ENCODE assay signal across 9 mouse cellular contexts in the genomic region with DNA sequence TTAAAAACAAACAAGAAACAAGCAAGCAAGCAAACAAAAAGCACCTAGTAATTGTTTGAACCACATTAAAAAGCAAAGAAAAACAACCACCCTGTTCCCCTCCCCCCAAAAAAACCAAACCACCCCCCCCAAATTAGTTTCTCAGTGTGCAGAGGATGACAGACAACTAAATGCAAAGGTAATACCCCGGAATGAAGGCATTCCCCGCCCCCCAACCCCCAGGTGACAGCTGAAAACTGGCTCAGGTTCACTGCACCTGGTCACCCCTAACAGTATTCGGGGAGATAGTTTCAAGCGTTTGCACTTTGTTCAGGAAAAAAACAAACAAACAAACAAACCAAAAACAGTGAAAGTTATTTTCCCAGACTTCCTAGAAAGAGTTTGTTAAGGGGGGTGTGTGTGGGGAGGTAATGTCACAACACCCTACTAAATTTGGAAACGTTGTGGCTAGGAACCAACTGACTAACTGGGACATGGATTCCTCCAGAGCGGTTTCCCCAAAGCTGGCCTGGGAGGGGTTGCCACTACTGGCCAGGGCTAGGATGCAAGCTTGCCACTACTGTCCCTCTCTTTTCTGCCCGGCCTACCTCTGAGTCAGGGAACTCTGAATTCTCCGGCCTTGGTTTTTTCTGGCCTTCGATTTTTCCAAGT. TPM values are rescaled to one million over a fixed set of nuclear protein-coding genes. Genes with fewer than 3 reads are reported as not detected.
DNase-seq lines count a peak whose midpoint lies in the region; ATAC-seq and TF ChIP-seq lines count a peak whose summit lies in the region.
"Had no signal": no experiment of that assay in that cellular context is flagged by ENCODE, and none has a peak within 500 bp of the region (broad histone marks: within the 10 kb centered on the region; RNA-seq: fewer than 3 reads in every experiment).

No protein-coding gene starts in this region.

- no peak for TF ChIP-seq EP300 in liver, embryonic 14.5 days (IDR thresholded peaks at IDR 0.05; ENCODE audit: low read depth)

- no peak for TF ChIP-seq POLR2A in kidney, adult 2 months (IDR thresholded peaks at IDR 0.05; ENCODE audit: low read depth, low read length)

- H3K4me2 ChIP-seq in embryonic facial prominence, embryonic 13.5 days, result peak overlapping the region; percentile 53
- peak overlapping the region; percentile 59 for H3K4me2 ChIP-seq in heart, embryonic 15.5 days
- H3K4me2 ChIP-seq in liver, embryonic 14.5 days (ENCODE audit: low read depth), result peak overlapping the region; percentile 44
- H3K4me2 ChIP-seq in neural tube, embryonic 14.5 days (ENCODE audit: low read depth, low read length), result peak overlapping the region; percentile 42; the same call in 1 of the 2 replicates

- H3K9ac ChIP-seq in embryonic facial prominence, embryonic 13.5 days, result 0 out of 2 replicates have a peak overlapping the region, but pooled peaks have one; percentile 61
- H3K9ac ChIP-seq in heart, embryonic 15.5 days, result no peak overlapping the region
- H3K9ac ChIP-seq in liver, embryonic 14.5 days (replicated peaks), result no peak overlapping the region
- no peak overlapping the region for H3K9ac ChIP-seq in neural tube, embryonic 14.5 days (replicated peaks; ENCODE audit: low read depth, low read length)

- no peak overlapping the region for H3K27ac ChIP-seq in kidney, adult 2 months (ENCODE audit: insufficient read depth, low read depth, low read length)
- peak overlapping the region; percentile 97 for H3K27ac ChIP-seq in embryonic facial prominence, embryonic 13.5 days
- peak overlapping the region; percentile 87 for H3K27ac ChIP-seq in heart, embryonic 15.5 days
- no peak overlapping the region for H3K27ac ChIP-seq in liver, embryonic 14.5 days
- H3K27ac ChIP-seq in neural tube, embryonic 14.5 days (ENCODE audit: low read depth, low read length), result peak overlapping the region; percentile 22; the same call in 1 of the 2 replicates

- peak; percentile 37 for DNase-seq in kidney, adult 2 months
- no peak for DNase-seq in kidney, postnatal 25 days
- DNase-seq in liver, embryonic 14.5 days (ENCODE audit: low read depth in 3 of 3, low spot score in 3 of 3), result no peak
- DNase-seq in left cerebral cortex, adult 11 months (ENCODE audit: low spot score), result no peak
- DNase-seq in left cerebral cortex, adult 18-20 months (ENCODE audit: low spot score in 2 of 2), result no peak

- no peaks in the 10 kb centered on the region for H3K4me1 ChIP-seq in kidney, adult 2 months (ENCODE audit: control insufficient read depth, insufficient read depth, low read length)
- peaks cover 75% of the 10 kb centered on the region for H3K4me1 ChIP-seq in embryonic facial prominence, embryonic 13.5 days
- H3K4me1 ChIP-seq in heart, embryonic 15.5 days (replicated peaks), result peaks cover 53% of the 10 kb centered on the region
- H3K4me1 ChIP-seq in liver, embryonic 14.5 days (replicated peaks; ENCODE audit: control insufficient read depth in 2 of 2, insufficient read depth in 2 of 2, low read length in 1 of 2), result peaks cover 0 to 13% of the 10 kb centered on the region in 2 experiments; a peak in 1 of 4 replicates
- H3K4me1 ChIP-seq in neural tube, embryonic 14.5 days (ENCODE audit: control insufficient read depth, insufficient read depth, low read length), result peaks cover 27% of the 10 kb centered on the region

- H3K9me3 ChIP-seq in embryonic facial prominence, embryonic 13.5 days, result no peaks in the 10 kb centered on the region
- no peaks in the 10 kb centered on the region for H3K9me3 ChIP-seq in heart, embryonic 15.5 days (replicated peaks)
- no peaks in the 10 kb centered on the region for H3K9me3 ChIP-seq in liver, embryonic 14.5 days (ENCODE audit: control insufficient read depth, low read length)
- H3K9me3 ChIP-seq in neural tube, embryonic 14.5 days (ENCODE audit: control insufficient read depth, low read length), result 0 out of 2 replicates have a peak, but pooled peaks cover 3% of the 10 kb centered on the region

- H3K27me3 ChIP-seq in kidney, adult 2 months (replicated peaks; ENCODE audit: control insufficient read depth, insufficient read depth, low read length), result no peaks in the 10 kb centered on the region; the same call in 1 of the 2 replicates
- no peaks in the 10 kb centered on the region for H3K27me3 ChIP-seq in embryonic facial prominence, embryonic 13.5 days
- H3K27me3 ChIP-seq in heart, embryonic 15.5 days, result no peaks in the 10 kb centered on the region
- H3K27me3 ChIP-seq in liver, embryonic 14.5 days (ENCODE audit: control insufficient read depth, insufficient read depth, low read length), result peaks cover 31% of the 10 kb centered on the region
- no peaks in the 10 kb centered on the region for H3K27me3 ChIP-seq in neural tube, embryonic 14.5 days (ENCODE audit: control insufficient read depth, insufficient read depth, low read length)

- H3K4me3 ChIP-seq in kidney, adult 2 months (ENCODE audit: insufficient read depth, low read depth, low read length), result no peak overlapping the region
- H3K4me3 ChIP-seq in embryonic facial prominence, embryonic 13.5 days, result no peak overlapping the region
- H3K4me3 ChIP-seq in heart, embryonic 15.5 days, result peak overlapping the region; percentile 30; the same call in 1 of the 2 replicates
- H3K4me3 ChIP-seq in liver, embryonic 14.5 days (ENCODE audit: insufficient read depth in 1 of 2, low read depth in 2 of 2, low read length in 2 of 2), result no peak overlapping the region
- no peak overlapping the region for H3K4me3 ChIP-seq in neural tube, embryonic 14.5 days (ENCODE audit: low read depth, low read length)
- H3K4me3 ChIP-seq: erythroblast, embryonic 14.5 days had no signal

- no peak for TF ChIP-seq CTCF in kidney, adult 2 months (conservative IDR thresholded peaks at IDR 0.05; ENCODE audit: insufficient read depth, insufficient read length, low read depth, low read length)
- no peak for TF ChIP-seq CTCF in liver, embryonic 14.5 days (IDR thresholded peaks at IDR 0.05; ENCODE audit: low read depth)

- WGBS in kidney, adult 2 months, result 52% methylated on average over 9 of the region's 9 CpGs
- 15% methylated on average over 9 of the region's 9 CpGs for WGBS in embryonic facial prominence, embryonic 13.5 days
- 39% methylated on average over 9 of the region's 9 CpGs for WGBS in heart, embryonic 15.5 days
- WGBS in liver, embryonic 14.5 days (ENCODE audit: insufficient replicate concordance), result 31% methylated on average over 9 of the region's 9 CpGs
- WGBS in neural tube, embryonic 14.5 days, result 35% methylated on average over 9 of the region's 9 CpGs

- no peak for ATAC-seq in embryonic facial prominence, embryonic 13.5 days (ENCODE audit: insufficient number of reproducible peaks, insufficient read depth, low FRiP score, low TSS enrichment, low read depth)
- ATAC-seq in heart, embryonic 15.5 days (replicated peaks; ENCODE audit: insufficient number of reproducible peaks, insufficient read depth, low FRiP score, low read depth), result no peak
- ATAC-seq in liver, embryonic 14.5 days (ENCODE audit: insufficient read depth), result no peak
- no peak for ATAC-seq in neural tube, embryonic 14.5 days (ENCODE audit: low read depth)

- no peaks in the 10 kb centered on the region for H3K36me3 ChIP-seq in kidney, adult 2 months (ENCODE audit: control insufficient read depth, insufficient read depth, low read length)
- H3K36me3 ChIP-seq in embryonic facial prominence, embryonic 13.5 days, result no peaks in the 10 kb centered on the region
- no peaks in the 10 kb centered on the region for H3K36me3 ChIP-seq in heart, embryonic 15.5 days
- no peaks in the 10 kb centered on the region for H3K36me3 ChIP-seq in liver, embryonic 14.5 days (replicated peaks; ENCODE audit: control insufficient read depth, insufficient read depth, low read depth)
- no peaks in the 10 kb centered on the region for H3K36me3 ChIP-seq in neural tube, embryonic 14.5 days (ENCODE audit: control insufficient read depth, insufficient read depth, low read length)

RNA-seq across cellular contexts. Expression of gene Cpa2, which starts 6.4 kb away (rescaled TPM):
- 0.14 TPM in 1 of 2 replicates, not detected in the other for polyA plus RNA-seq in kidney, adult 2 months (2012; rRNA removed)
- polyA plus RNA-seq in embryonic facial prominence, embryonic 13.5 days (2015; fragmentation: Nextera tagmentation; extraction: Ambion mirVana), result 6.3 and 6.4 TPM in 2 replicates
- 2.1 and 3.9 TPM in 2 replicates for polyA plus RNA-seq in heart, embryonic 15.5 days (2015; fragmentation: Nextera tagmentation; extraction: Ambion mirVana)
- polyA plus RNA-seq in liver, embryonic 14.5 days (2012; rRNA removed), result 0.60 and 0.63 TPM in 2 replicates
- polyA plus RNA-seq in liver, embryonic 14.5 days (2014; fragmentation: Nextera tagmentation; extraction: Ambion mirVana), result 0.56 and 2.1 TPM in 2 replicates
- polyA plus RNA-seq in neural tube, embryonic 14.5 days (2014; fragmentation: Nextera tagmentation; extraction: Ambion mirVana), result 5.1 and 10.6 TPM in 2 replicates
- total RNA-seq in left cerebral cortex, adult 18-20 months (2021), result 1 to 10 TPM; 1.9 to 2.0 TPM
- polyA plus RNA-seq: erythroblast, embryonic 14.5 days had no signal

RNA-seq across cellular contexts. Expression of gene Cpa4, which starts 20.4 kb away (rescaled TPM):
- not detected in 2 replicates for polyA plus RNA-seq in kidney, adult 2 months (2012; rRNA removed)
- 0.83 and 1.4 TPM in 2 replicates for polyA plus RNA-seq in embryonic facial prominence, embryonic 13.5 days (2015; fragmentation: Nextera tagmentation; extraction: Ambion mirVana)
- 1.6 and 2.4 TPM in 2 replicates for polyA plus RNA-seq in heart, embryonic 15.5 days (2015; fragmentation: Nextera tagmentation; extraction: Ambion mirVana)
- polyA plus RNA-seq in liver, embryonic 14.5 days (2012; rRNA removed), result 0.05 and 0.07 TPM in 2 replicates
- 0.05 TPM in 1 of 2 replicates, not detected in the other for polyA plus RNA-seq in liver, embryonic 14.5 days (2014; fragmentation: Nextera tagmentation; extraction: Ambion mirVana)
- 0.71 and 0.90 TPM in 2 replicates for polyA plus RNA-seq in neural tube, embryonic 14.5 days (2014; fragmentation: Nextera tagmentation; extraction: Ambion mirVana)
- total RNA-seq in left cerebral cortex, adult 18-20 months (2021), result under 1 TPM; 0.19 to 0.21 TPM
- polyA plus RNA-seq: erythroblast, embryonic 14.5 days had no signal

RNA-seq across cellular contexts. Expression of gene Ssmem1, which starts 38.1 kb away (rescaled TPM):
- polyA plus RNA-seq in kidney, adult 2 months (2012; rRNA removed), result 0.09 TPM in 1 of 2 replicates, not detected in the other
- polyA plus RNA-seq in embryonic facial prominence, embryonic 13.5 days (2015; fragmentation: Nextera tagmentation; extraction: Ambion mirVana), result 0.23 TPM in 1 of 2 replicates, not detected in the other
- polyA plus RNA-seq in heart, embryonic 15.5 days (2015; fragmentation: Nextera tagmentation; extraction: Ambion mirVana), result 0.14 TPM in 1 of 2 replicates, not detected in the other
- polyA plus RNA-seq in liver, embryonic 14.5 days (2012; rRNA removed), result 0.10 TPM in 1 of 2 replicates, not detected in the other
- polyA plus RNA-seq in liver, embryonic 14.5 days (2014; fragmentation: Nextera tagmentation; extraction: Ambion mirVana), result 0.14 TPM in 1 of 2 replicates, not detected in the other
- polyA plus RNA-seq in neural tube, embryonic 14.5 days (2014; fragmentation: Nextera tagmentation; extraction: Ambion mirVana), result 0.35 TPM in 1 of 2 replicates, not detected in the other
- under 1 TPM; 0.52 to 0.74 TPM for total RNA-seq in left cerebral cortex, adult 18-20 months (2021)
- polyA plus RNA-seq: erythroblast, embryonic 14.5 days had no signal

RNA-seq across cellular contexts. Expression of gene Tmem209, which starts 38.2 kb away (rescaled TPM):
- polyA plus RNA-seq in kidney, adult 2 months (2012; rRNA removed), result 27.3 and 35.2 TPM in 2 replicates
- 30.4 and 35.4 TPM in 2 replicates for polyA plus RNA-seq in embryonic facial prominence, embryonic 13.5 days (2015; fragmentation: Nextera tagmentation; extraction: Ambion mirVana)
- 19.8 and 26.5 TPM in 2 replicates for polyA plus RNA-seq in heart, embryonic 15.5 days (2015; fragmentation: Nextera tagmentation; extraction: Ambion mirVana)
- polyA plus RNA-seq in liver, embryonic 14.5 days (2012; rRNA removed), result 15.9 and 17.6 TPM in 2 replicates
- 19.6 and 20.0 TPM in 2 replicates for polyA plus RNA-seq in liver, embryonic 14.5 days (2014; fragmentation: Nextera tagmentation; extraction: Ambion mirVana)
- 28.9 and 30.9 TPM in 2 replicates for polyA plus RNA-seq in neural tube, embryonic 14.5 days (2014; fragmentation: Nextera tagmentation; extraction: Ambion mirVana)
- total RNA-seq in left cerebral cortex, adult 18-20 months (2021), result 10 to 100 TPM; 21.7 to 24.8 TPM

Comparison
In these comparisons a context has a peak if more than half of its experiments do, and no peak if none do; other contexts are left out.
1. H3K27ac ChIP-seq: peak in embryonic facial prominence, embryonic 13.5 days (single experiment), heart, embryonic 15.5 days (single experiment) and neural tube, embryonic 14.5 days (single experiment); none in kidney, adult 2 months (single experiment) and liver, embryonic 14.5 days (single experiment).
2. Peak in every context shown above with its lines, with median percentiles within 50 percentile points of each other: H3K4me2 ChIP-seq.